Mouse (Mus musculus): ENCODE data around the gene Pax2.
A peak's percentile ranks its signal among the peaks of the same experiment; 100 is the strongest.
"Not testable (repeated sequence)": the region's sequence is repeated elsewhere in the genome, so short reads cannot be mapped to it uniquely, and the experiment has no call there.

The Pax2 gene

GRCm38 (mm10) chr19:44837426-44838205, 81.8 kb downstream of the Pax2 start:
- DNase-seq, result no peak

DNA sequence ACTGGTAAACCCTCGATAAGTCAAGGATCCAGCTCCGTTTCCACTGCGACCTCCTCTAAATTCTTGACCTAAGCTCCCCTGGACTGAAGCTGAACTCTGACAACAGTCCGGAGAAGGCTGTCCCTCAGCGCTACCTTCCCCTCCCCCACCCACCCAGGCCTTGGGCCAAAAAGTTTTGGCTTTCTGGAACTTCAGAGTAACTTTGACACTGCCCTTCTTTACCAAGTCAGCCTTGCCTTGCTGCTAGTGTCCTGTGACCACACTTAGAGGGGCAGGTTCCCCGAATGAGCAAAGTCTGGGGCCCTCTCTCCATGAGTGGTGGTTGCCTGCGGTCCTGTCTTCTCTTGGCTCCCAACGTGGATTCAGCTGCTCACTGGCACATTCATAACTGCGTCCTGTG, 82.5 kb downstream of the Pax2 start:
- DNase-seq, result no peak

- DNase-seq, result not testable (repeated sequence)
These were observed 86.8 kb downstream of the Pax2 start for GRCm38 (mm10) chr19:44842661-44843060.

DNA sequence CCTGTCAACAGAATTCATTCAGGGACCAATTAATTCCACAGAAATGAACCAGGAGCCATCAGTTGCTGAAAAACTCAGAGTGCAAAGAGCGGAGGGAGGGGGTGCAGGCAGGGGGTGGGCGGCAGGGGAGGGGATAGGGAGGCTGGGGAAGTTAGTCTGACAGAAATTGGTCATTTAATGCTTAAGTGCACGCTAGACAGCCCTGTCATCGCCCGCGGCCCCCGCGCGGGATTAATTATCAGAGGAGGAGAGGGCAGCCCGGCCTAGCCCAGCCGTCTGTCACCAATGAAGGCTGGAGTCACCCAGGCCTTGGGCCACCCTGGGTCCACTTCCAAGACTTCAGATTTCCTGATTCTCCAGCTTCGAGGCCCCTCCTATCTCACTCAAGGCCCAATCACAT, 93.6 kb downstream of the Pax2 start:
- peak; percentile 47 for DNase-seq

DNA sequence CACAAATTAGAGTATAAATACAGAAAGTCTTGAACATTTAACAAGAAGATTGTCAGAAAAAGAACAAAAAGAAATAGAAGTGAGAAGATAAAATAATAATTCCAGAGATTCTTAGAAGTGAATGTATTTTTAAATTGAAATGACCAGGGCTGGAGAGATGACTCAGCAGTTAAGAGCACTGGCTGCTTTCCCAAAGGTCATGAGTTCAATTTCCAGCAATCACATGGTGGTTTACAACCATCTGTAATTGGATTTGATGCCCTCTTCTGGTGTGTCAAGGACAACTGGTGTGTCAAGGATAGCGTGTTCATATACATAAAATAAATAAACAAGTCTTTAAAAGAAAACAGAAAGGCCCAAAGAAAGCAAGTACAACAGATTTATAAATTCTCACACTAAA, 102.8 kb downstream of the Pax2 start:
- no peak for DNase-seq

- no peak for DNase-seq
These were observed 112.9 kb downstream of the Pax2 start for GRCm38 (mm10) chr19:44868766-44869165.

DNA sequence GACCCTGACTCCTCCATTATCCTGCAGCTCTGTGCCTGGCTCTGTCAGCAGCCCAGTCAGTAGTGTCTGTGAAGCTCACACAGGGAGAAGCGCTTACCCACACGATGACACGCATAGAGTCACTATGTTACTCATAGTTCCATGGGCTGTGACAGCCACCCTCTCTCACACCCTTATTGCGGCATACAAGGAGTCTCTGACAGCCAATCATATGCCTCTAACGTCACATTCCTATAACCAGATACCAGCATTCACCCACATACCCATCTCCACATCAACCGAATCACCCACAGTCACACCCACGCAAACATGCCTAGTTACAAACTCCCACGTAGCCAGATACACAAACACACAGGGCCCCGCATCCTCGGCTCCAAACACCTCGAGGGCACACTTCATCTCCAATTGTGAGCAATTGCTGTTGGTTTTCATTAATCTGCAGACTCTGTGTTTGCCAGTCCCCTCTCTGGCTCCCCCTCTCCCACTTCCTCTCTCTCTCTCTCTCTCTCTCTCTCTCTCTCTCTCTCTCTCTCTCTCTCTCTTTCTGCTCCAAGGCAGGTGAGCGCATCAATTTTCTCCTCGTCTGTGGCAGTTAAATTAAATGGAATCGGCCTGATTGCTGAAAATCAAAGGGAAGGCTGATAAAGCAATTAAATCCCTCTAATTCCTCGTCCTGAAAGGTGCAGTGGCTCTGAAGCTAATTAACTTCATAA, 118.5 kb downstream of the Pax2 start:
- no peak for DNase-seq

DNA sequence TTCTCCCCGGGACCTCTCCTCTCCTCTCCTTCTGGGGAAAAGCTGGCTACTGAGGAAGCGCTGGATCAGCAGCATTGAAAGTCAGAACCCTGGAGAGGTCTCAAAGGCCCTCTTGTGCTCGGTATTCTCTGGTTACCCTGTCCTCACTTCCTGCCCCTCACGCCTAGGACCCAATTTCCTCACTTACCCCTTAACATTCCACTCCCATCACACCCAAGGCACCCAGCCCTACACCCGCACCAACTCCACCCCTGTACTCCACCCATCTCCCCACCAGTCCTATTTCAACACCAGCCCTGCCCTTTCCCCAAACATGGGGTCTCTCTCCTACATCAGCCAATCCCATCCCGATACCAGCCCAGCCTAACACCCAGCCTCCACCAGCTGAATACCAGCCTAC, 119.1 kb downstream of the Pax2 start:
- no peak for DNase-seq

GRCm38 (mm10) chr19:44875718-44876117, 119.9 kb downstream of the Pax2 start:
- DNase-seq, result no peak

DNA sequence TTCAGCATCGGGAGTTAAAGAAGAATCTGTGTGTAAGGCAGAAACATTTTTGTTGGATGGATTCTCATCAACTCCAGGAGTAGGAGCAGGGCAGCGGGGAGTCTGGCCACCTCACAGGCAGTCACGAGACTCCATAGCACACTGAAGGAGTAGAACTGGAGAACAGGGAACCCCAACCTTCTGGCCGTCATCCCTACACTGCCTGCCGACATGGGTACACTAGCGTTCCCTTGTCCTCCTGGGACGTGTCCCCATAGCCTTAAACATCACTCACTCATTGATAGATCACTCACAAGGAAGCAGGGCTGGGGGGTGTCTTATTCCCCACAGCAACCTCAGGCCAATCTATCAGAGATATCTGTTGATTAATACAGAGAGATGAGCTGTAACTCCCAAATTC, 120.7 kb downstream of the Pax2 start:
- DNase-seq, result no peak

GRCm38 (mm10) chr19:44882552-44883024, 126.7 kb downstream of the Pax2 start:
- DNase-seq, result peak; percentile 90

- no peak for DNase-seq
These were observed 128.5 kb downstream of the Pax2 start for GRCm38 (mm10) chr19:44884331-44884730.

DNA sequence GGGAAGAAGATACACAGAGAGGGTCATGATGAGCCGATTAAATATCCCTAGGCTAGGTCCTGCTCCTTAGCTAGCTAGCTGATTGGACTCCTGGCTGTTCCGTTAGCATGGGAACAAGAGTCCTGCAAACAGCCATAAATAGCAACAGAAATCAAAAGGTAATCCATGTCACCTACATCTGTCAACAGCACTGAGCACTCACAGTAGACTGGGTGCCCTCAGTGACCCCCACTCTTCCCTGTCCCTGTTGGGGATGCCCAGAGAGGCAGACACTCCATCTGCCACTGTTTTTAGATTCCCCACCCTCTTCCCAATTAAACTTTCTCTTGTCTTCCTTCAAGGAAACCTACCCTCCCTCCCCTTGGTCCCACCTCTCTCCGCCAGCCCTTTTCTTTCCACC, 130.6 kb downstream of the Pax2 start:
- DNase-seq, result peak; percentile 51
